Mouse (Mus musculus) fibroblast of lung, adult 2 months (primary cell): ENCODE measurements around the gene Tmem273.

Experiments used
- DNase-seq: peaks from one replicate; pipeline ENCODE4 v3.0.0-alpha.2; 2011; ENCODE audit warnings: low read depth

Tmem273 gene

DNA sequence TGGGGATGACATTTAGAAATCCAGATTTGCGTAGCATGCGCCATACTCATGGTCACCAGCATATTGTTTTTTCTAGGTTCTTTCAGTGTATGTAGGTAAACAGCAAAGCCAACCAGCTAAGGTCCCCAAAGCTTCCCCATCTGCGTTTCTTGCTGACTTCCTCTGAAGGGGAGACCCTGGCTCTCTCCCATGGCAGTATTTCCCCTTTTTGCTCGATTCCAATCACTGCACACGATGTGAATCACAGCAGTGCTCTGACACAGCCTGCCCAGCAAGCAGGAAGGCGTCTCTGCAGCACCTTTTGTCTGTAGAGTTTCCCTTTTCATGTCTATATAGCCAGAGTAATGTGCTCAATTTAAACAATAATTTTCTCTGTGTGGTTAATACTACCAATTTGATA, 26.7 kb downstream of the Tmem273 start:
- no peak for DNase-seq

DNA sequence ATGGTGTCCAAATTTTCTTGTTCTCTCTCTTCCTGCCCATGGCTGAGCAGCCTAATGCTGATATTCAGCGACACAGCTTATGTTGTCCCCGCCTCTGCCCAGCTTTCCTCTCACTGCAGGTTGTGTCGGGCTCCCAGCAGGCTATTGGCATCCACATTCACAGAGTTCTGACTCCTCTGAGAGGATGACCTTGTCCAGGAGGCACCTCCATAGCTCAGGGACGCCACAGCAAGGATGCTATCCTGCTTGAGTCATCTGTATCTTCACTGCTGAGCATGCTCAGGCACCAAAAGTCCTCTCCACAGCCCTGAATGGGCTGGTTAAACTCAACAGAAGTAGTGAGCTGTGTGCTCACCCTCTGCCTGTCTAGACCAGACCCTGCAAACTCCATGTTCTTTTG, 29.2 kb downstream of the Tmem273 start:
- DNase-seq: no peak

DNA sequence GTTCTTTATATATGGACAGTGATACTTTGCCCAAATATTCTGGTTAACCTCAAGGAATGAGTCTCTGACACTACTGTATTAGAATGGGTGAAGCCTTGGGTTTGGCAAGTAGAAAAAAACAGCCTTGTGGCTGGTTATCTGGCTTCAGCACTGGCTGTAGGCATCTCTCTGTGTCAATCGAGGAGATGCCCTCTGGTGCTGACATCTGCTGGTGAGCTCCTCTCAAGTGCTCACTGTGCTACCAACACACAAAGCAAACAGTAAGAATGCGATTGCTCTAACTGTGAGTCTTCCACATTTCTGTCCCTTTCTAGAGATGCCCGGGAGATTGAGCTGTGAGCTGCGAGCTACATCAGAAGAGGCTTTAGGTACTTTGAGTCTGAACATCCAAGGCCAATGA, 30.8 kb downstream of the Tmem273 start:
- no peak for DNase-seq

GRCm38 (mm10) chr14:32817258-32817657, 31.5 kb downstream of the Tmem273 start:
- no peak for DNase-seq

GRCm38 (mm10) chr14:32819297-32819696, 33.5 kb downstream of the Tmem273 start:
- DNase-seq: no peak

DNA sequence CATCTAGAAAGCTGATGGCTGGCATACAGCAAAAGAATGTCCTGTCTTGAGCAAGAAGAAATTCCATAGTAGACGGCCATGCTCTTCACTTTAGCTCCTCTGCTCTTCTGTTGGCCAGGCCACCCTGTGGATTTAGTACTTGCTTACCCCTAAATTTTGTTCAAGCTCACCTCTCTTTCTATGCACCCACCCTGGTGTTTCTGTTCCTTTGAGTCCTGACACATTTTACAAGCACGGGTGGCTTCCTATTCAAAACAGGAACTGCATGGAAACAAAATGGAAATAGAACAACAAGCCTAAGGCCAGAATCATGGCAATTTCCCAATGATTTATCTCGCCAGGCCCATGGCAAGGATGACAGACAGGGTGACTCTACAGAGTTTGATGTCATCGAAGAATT, 37.0 kb downstream of the Tmem273 start:
- no peak for DNase-seq

DNA sequence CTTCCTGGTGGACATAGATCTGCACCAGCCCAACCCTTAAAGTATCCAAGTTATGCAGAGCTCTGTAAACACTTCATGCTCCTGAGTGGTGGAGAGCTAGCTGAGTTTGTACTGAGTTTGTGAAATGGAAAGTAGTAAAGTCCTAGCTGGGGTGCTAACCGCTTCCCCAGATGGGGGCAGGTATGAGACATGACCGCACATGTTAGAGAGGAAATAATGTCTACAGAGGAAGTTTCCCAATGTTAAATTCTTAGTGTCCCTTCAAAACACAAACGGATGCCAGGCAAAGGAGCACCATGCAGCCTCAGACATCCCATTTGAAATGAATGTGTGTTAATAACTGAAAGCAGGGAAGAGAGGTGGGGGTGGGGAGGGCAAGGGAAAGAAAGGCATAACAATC, 38.1 kb downstream of the Tmem273 start:
- no peak for DNase-seq

GRCm38 (mm10) chr14:32824267-32825150, 38.7 kb downstream of the Tmem273 start:
- no peak for DNase-seq

DNA sequence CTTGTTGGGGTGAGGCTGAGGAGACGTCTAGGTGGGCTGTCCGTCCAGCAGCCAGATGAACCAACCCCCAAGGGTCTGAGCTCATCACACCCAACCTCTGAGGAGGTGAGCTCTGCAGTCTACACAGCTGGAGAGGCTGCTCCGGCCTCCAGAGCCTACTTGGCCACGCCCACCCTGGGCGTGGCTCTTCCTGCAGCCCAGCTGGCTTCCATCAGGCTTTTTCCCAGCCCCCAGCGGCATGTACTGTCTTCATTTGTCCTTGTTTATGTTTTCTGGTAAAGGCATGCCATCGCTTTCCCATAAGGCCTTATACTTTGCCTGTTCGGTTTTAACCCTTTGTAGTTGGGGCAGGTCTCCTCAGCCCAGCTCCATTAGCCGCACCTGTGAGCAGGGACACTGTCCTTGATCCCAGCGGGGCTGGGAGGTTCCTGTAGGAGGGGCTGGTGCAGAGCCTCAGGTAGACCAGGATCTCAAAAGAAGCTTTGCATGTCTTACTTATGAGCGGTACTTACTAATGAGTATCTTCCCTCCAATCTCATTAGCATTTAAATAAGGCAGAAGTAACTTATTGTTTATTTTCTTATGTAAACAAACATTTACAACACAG, 39.8 kb downstream of the Tmem273 start:
- DNase-seq: no peak

DNA sequence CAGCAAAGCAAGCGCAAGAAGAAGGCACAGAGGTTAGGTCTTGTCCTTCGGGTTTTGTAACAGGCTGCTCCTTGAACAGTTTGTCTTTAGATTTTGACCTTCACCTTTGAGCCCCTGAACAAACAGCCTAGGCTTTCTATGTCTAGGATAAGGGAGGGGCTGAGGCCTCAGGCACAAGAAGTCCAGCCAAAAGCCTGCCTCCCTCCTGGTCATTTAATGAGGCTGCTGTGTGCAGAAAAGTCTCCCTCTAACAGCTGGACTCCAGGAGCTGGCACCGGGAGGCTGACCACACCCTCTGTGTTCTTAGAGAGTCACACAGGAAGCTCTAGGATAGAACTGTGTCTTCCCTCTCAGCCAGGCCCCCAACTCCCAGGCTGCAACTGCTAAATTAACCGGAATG, 41.4 kb downstream of the Tmem273 start:
- no peak for DNase-seq

DNA sequence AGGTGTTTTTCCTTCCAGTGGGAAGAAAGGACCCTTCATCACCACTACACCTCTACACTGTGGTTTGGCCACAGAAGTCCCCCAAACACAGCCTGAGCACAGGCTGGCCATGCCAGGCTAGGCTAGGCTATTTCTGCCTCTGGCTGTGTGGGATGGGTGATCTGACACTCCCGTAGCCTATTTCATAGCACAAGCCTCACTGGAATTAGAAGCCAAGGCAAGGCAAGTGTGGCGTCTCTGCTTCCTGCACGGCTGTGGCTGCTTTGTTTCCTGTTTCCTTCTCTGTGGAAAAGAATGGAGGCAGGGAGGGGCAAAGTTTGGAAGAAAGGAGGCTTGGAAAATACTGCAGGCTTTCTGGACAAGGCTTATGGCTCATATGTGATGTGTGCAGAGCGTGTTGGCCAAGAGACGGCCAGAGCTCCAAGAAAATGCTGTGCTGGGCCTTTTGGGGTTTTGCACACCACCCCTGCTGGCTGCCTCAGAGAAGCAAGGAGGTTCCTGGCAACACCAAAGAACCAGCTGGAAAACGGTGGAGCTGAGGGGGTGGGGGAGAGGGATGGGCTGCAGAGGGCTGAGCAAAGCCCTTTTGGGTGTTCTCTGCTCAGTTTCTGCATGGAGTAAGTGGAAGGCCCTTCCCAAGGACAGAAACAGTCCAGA, 42.4 kb downstream of the Tmem273 start:
- no peak for DNase-seq

GRCm38 (mm10) chr14:32833847-32834246, 48.1 kb downstream of the Tmem273 start, which contains the start of gene Fam170b:
Gene Fam170b (plus strand): TSS chr14:32833962.
- no peak for DNase-seq

DNA sequence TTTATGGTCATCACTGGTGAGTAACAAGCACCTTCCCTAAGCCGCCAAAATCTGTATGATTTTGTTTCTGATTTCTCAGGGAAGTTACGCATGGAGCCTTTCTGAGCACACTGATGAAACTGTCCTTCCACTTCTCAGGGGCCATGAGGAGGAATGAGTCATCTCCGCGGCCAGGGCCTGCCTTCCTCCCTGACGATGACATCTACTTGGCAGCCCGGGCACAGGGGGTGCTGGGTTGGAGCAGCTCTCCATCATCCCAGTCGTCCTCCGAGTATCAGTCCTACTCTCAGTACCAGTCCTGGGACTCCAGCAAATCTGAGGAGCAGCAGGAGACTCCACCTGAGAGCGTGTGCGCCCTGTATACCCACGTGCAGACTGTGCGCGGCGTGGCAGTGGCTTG, 49.4 kb downstream of the Tmem273 start:
- DNase-seq: no peak

GRCm38 (mm10) chr14:32835596-32835995, 49.8 kb downstream of the Tmem273 start:
- DNase-seq: no peak

DNA sequence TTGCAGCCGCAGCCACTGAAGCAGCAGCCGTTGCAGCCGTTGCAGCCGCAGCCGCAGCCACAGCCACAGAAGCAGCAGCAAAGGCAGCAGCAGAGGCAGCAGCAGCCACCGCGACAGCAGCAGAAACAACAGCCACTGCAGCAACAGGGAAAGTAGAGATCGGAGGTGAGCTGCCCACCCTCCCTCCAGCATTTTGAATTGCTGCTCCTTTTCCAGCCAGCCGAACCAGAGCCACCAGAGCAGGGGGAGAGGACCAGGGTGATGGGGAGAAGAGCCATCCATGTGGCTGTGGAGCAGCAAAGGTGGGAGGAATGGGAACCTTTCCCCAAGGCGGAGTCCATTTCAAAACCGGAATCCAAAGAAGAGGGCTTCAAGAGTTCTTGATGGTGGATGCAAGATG, 50.4 kb downstream of the Tmem273 start:
- no peak for DNase-seq

DNA sequence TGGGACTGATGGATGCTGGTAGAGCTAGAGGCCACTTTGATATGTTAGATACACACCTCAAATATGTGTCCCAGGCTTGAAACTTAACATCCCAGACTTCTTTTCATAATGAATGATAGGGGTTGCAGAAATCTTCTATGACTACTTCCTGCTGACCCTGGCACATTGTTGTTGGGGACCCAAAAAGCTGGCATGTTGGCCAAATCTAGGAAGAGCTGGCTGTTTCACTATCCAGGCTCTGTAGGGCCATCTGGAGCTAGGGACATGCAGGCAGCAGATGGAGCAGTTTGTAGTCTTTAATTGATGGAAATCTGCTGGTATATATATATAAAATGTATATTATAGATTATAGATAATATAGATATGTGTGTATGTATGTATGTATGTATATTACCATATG, 56.3 kb downstream of the Tmem273 start:
- DNase-seq: no peak

GRCm38 (mm10) chr14:32854059-32854458, 68.3 kb downstream of the Tmem273 start:
- DNase-seq: no peak

DNA sequence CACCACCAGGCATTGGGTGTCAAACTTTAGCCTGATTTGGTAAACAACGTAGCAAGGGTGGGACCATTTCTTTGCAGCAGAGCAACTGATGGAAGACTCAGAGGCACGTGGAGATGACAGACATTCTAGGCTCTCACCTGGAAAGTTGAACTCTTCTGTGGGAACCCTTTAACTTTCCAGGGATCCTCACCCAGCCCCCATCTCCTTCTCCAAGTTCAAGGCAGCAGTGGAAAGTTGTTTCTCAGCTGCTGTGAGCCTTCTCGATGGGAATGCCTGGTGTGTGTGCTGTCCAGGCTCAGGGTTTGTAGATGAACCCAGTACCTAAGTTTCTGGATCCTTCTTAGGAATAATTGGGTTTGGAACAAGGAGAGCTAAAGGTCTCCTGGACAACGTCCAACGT, 70.5 kb downstream of the Tmem273 start:
- no peak for DNase-seq

DNA sequence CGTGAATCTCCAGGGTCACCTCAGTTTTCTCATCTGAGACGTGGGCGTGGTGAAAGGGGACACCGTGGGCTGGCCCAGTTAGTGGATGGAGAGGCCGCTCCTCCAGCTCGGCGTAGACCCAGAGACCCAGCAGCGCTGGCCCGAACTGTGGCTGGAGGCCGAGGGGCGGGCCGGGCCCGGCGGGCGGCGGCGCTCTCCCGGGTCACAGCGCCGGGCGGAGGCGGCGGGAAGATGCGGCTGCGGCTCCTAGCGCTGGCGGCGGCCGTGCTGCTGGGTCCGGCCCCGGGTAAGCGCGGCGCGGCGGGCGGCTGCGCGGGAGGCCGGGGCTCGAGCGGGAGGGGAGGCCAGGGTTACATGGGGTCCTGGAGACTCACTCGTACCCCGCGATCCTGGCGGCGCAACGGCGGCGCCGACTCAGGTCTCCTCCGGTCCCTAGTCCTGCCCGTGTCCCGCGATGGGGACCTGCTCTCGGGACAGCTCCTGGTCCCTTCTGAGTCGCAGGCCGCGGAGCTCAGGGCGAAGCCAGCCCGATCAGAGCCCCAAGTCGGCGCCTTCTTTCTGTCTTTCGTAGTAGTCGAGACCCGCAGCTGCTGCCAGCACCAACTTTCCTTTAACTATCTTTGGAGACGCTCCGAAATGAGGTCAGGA, 71.0 kb downstream of the Tmem273 start, which contains the start of gene Vstm4:
TSS of gene Vstm4 (plus strand) at position 76 of the 648 bp plus-strand sequence.
- no peak for DNase-seq

DNA sequence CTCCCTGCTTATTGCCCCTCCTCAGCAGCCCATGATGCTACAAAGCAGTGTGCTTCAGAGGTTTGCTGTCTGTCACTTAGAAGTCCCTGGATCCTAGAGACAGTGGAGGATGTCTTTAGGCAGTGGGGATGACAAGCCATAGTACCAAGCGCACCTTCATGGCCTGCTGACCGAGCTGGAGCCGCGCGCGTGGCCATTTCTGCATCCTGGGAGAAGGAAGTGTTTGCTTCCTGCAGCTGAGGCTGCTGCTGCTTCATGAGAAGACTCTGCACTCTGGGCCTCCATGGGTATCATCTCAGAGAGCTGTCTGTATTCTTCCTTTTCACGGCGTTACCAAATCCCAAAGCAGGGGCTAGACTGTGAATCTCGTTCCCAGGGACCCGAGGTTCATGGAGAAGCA, 72.6 kb downstream of the Tmem273 start:
- DNase-seq: no peak

DNA sequence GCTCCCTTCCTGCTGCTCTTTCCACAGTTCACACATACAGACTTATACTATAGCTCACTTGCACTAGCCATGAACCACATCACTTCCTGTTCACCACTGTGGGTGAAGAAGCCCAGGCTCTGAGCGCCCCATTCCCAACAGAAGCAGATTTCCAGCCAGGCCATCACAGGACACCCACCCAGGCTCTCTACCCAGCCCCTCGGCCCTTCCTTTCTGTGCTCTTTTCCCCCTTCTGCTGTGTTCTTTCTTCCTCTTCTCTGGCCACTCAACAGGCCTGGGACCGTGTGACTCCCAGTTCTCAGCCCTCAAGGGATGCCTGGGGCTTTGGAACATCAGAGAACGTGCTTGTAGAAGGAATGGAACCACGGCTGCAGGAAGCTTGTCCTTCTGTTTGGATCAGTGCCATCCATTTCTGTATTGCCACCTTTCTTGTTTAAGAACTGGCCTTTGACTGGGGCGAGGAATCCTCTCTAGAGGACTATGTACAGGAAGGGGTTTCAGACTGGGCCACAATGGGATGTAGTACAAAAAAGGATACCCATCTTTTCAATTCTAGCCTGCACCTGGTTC, 73.3 kb downstream of the Tmem273 start:
- DNase-seq: no peak
